9 mouse cellular contexts compared by ENCODE assay signal in genomic region chr4:96680233-96680632, GRCm38 (mm10). TPM values are rescaled to one million over a fixed set of nuclear protein-coding genes. Genes with fewer than 3 reads are reported as not detected.
DNase-seq lines count a peak whose midpoint lies in the region; ATAC-seq and TF ChIP-seq lines count a peak whose summit lies in the region.
"Had no signal": no experiment of that assay in that cellular context is flagged by ENCODE, and none has a peak within 500 bp of the region (broad histone marks: within the 10 kb centered on the region; RNA-seq: fewer than 3 reads in every experiment).

No protein-coding gene starts in this region.

- no peak overlapping the region for H3K4me2 ChIP-seq in lung, embryonic 14.5 days
- H3K4me2 ChIP-seq in forebrain, embryonic 15.5 days (replicated peaks): no peak overlapping the region
- H3K4me2 ChIP-seq: embryonic facial prominence, embryonic 12.5 days had no signal

- no peaks in the 10 kb centered on the region for H3K27me3 ChIP-seq in lung, embryonic 14.5 days (ENCODE audit: insufficient read depth, low read length)
- no peaks in the 10 kb centered on the region for H3K27me3 ChIP-seq in forebrain, embryonic 15.5 days
- H3K27me3 ChIP-seq: embryonic facial prominence, embryonic 12.5 days had no signal

- H3K9ac ChIP-seq in lung, embryonic 14.5 days: no peak overlapping the region
- no peak overlapping the region for H3K9ac ChIP-seq in forebrain, embryonic 15.5 days (replicated peaks)
- H3K9ac ChIP-seq: embryonic facial prominence, embryonic 12.5 days had no signal

- no peak for ATAC-seq in lung, embryonic 14.5 days (ENCODE audit: insufficient read depth)
- ATAC-seq in forebrain, embryonic 15.5 days (replicated peaks): no peak

- DNase-seq in embryo, embryonic 10.5 days (ENCODE audit: low spot score): peak; percentile 17
- DNase-seq in embryo, embryonic 9.5 days (ENCODE audit: extremely low spot score): no peak
- DNase-seq in lung, embryonic 14.5 days: peak; percentile 19
- no peak for DNase-seq in lung, postnatal 36 days
- DNase-seq in kidney, adult 9 months: peak; percentile 76
- DNase-seq in right cerebral cortex, adult 2 months (ENCODE audit: low spot score in 2 of 2): peak; percentile 32 to 56
- DNase-seq in yolk sac, embryonic 10.5 days (ENCODE audit: low spot score): no peak

- H3K9me3 ChIP-seq in lung, embryonic 14.5 days (ENCODE audit: low read depth, low read length): no peaks in the 10 kb centered on the region
- H3K9me3 ChIP-seq in forebrain, embryonic 15.5 days: no peaks in the 10 kb centered on the region
- H3K9me3 ChIP-seq: embryonic facial prominence, embryonic 12.5 days had no signal

- 17% methylated on average over 1 of the region's 1 CpGs for WGBS in lung, embryonic 14.5 days
- WGBS in forebrain, embryonic 15.5 days: 10% methylated on average over 1 of the region's 1 CpGs

- peak; percentile 27; the same call in 1 of the 2 replicates for TF ChIP-seq CTCF in lung, embryonic 14.5 days (IDR thresholded peaks at IDR 0.05; ENCODE audit: low read depth)

- no peaks in the 10 kb centered on the region for H3K4me1 ChIP-seq in lung, embryonic 14.5 days (ENCODE audit: insufficient read depth)
- no peaks in the 10 kb centered on the region for H3K4me1 ChIP-seq in forebrain, embryonic 15.5 days
- H3K4me1 ChIP-seq: embryonic facial prominence, embryonic 12.5 days had no signal

- no peaks in the 10 kb centered on the region for H3K36me3 ChIP-seq in lung, embryonic 14.5 days (ENCODE audit: insufficient read depth)
- no peaks in the 10 kb centered on the region for H3K36me3 ChIP-seq in forebrain, embryonic 15.5 days
- H3K36me3 ChIP-seq: embryonic facial prominence, embryonic 12.5 days had no signal

- H3K4me3 ChIP-seq in lung, embryonic 14.5 days (ENCODE audit: low read depth, low read length): no peak overlapping the region
- no peak overlapping the region for H3K4me3 ChIP-seq in forebrain, embryonic 15.5 days
- H3K4me3 ChIP-seq: embryonic facial prominence, embryonic 12.5 days had no signal

- H3K27ac ChIP-seq in lung, embryonic 14.5 days (ENCODE audit: low read depth): no peak overlapping the region
- H3K27ac ChIP-seq in forebrain, embryonic 15.5 days (replicated peaks): no peak overlapping the region
- H3K27ac ChIP-seq: embryonic facial prominence, embryonic 12.5 days had no signal

RNA-seq across cellular contexts. Expression of gene Cyp2j5, which starts 16.3 kb away (rescaled TPM):
- polyA plus RNA-seq in lung, embryonic 14.5 days (2014; fragmentation: Nextera tagmentation; extraction: Ambion mirVana): not detected in 2 replicates
- not detected in 2 replicates for polyA plus RNA-seq in forebrain, embryonic 15.5 days (2015; fragmentation: Nextera tagmentation; extraction: Ambion mirVana)
- polyA plus RNA-seq: embryonic facial prominence, embryonic 12.5 days had no signal

Comparison
In these comparisons a context has a peak if more than half of its experiments do, and no peak if none do; other contexts are left out.
1. DNase-seq: peak in embryo, embryonic 10.5 days (single experiment), lung, embryonic 14.5 days (single experiment), kidney, adult 9 months (single experiment) and right cerebral cortex, adult 2 months (2 of 2); none in embryo, embryonic 9.5 days (single experiment), lung, postnatal 36 days (single experiment) and yolk sac, embryonic 10.5 days (single experiment).